Mouse (Mus musculus): ENCODE results near the gene Ctps.

DNA sequence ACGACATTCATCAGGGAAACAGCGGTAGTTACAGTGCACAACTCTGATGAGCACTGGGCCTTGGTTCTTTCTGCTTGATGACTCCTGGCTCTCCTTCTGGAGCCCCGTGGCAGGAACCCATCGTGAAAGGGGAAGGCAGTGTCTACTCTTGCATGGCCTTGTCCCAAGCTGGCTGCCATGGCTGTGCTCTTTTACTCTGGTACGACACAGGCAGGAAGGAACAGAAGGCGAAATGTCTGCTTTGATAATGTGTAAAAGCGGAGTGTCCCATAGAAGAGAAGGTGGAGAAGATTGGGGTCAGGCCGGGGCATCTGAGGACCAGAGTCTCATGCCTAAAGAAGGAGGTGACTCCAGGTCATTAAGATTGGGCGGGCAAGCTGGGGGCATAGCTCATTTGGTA is 44.6 kb upstream of the Ctps start:
- TF ChIP-seq GATA1 (IDR thresholded peaks at IDR 0.05; ENCODE audit: low read length) (no peak), TAL1 (IDR thresholded peaks at IDR 0.05; ENCODE audit: low read length) (no peak)
